Mouse (Mus musculus): Measurements from ENCODE around the gene Sag. TPM values are rescaled to one million over a fixed set of nuclear protein-coding genes. Genes with fewer than 3 reads are reported as not detected.

Gene Sag
- polyA plus RNA-seq, 1 experiment from 2014 or later = 0.68 TPM

DNA sequence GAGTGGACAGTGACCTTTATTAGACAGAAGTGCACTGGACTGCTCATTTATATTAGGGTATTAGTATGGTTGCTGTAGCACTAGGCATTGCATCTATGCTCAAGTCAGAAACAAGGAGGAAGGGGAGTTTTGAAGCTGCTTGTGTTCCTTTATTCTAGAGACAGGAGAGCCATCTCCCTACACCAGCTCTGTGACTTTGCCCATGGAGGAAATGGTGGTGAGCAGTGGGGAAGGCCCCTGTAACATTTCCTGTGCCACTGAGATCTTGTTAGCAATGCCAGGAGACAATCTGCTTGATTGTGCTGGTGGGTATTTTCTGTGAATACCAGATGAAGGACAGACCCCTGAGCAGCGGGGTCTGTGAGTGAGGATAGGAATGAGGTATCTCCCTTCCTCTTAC lies 72.6 kb downstream of the Sag start:
- DNase-seq (ENCODE audit: low spot score) = no peak
- no peak for ATAC-seq (replicated peaks; ENCODE audit: low FRiP score, low read depth)
- no peak for TF ChIP-seq CTCF (IDR thresholded peaks at IDR 0.05; ENCODE audit: low read depth)
- H3K36me3 ChIP-seq (ENCODE audit: insufficient read depth, low read length) = no peaks in the 10 kb centered on the region
- H3K9ac ChIP-seq (ENCODE audit: low read depth, low read length) = no peak overlapping the region
- no peak overlapping the region for H3K27ac ChIP-seq
- no peak overlapping the region for H3K4me3 ChIP-seq (replicated peaks; ENCODE audit: low read depth, low read length)
- no peaks in the 10 kb centered on the region for H3K9me3 ChIP-seq (replicated peaks; ENCODE audit: low read length)
- WGBS = 95% methylated on average over 1 of the region's 1 CpGs
- H3K4me2 ChIP-seq (ENCODE audit: low read length) = no peak overlapping the region
- H3K4me1 ChIP-seq (replicated peaks; ENCODE audit: insufficient read depth, low read length) = peaks cover 13% of the 10 kb centered on the region; the same call in 1 of the 2 replicates
- no peaks in the 10 kb centered on the region for H3K27me3 ChIP-seq (ENCODE audit: insufficient read depth, low read length)

DNA sequence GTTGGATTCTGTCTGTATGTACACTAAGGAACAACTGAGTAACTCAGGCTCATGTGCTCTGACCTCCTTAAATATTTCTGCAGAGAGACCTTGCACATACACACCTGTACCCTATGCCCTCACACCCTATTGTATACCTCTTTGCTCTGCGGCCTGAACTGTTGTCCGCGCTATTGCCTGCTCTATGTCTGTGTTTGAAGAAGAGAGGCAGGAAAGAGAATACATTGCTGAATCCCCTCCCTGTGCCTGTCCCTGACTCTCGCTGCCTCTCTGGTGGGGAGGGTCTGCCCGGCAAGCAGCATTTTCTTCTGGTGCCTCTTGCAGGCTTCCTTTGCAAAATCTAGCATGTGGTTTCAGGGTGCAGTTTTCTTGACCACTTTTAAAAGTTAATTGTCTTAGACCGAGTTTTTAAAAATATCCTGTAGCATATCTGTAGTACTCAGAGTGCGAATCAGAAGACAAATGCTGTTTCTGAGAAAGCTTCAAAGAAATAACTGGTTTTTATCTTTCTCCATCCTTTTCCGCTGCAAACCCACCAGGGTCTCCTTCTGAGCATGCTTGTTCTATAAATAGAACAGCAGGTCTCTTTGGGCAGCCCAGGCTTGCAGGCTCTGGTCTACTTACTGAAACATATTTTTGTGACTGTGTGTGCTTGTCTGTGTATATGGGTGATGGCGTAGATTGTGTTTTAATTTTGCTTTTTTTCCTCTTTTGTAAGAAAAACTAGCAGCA lies 74.2 kb downstream of the Sag start:
- no peak overlapping the region for H3K27ac ChIP-seq
- peaks cover 13% of the 10 kb centered on the region; the same call in 1 of the 2 replicates for H3K4me1 ChIP-seq (replicated peaks; ENCODE audit: insufficient read depth, low read length)
- ATAC-seq (replicated peaks; ENCODE audit: low FRiP score, low read depth) = no peak
- H3K36me3 ChIP-seq (ENCODE audit: insufficient read depth, low read length) = no peaks in the 10 kb centered on the region
- no peak overlapping the region for H3K4me3 ChIP-seq (replicated peaks; ENCODE audit: low read depth, low read length)
- no peak for TF ChIP-seq CTCF (IDR thresholded peaks at IDR 0.05; ENCODE audit: low read depth)
- whole genome bisulfite sequencing = 66% methylated on average over 9 of the region's 9 CpGs
- H3K27me3 ChIP-seq (ENCODE audit: insufficient read depth, low read length) = no peaks in the 10 kb centered on the region
- no peak overlapping the region for H3K9ac ChIP-seq (ENCODE audit: low read depth, low read length)
- DNase-seq (ENCODE audit: low spot score) = no peak
- no peak overlapping the region for H3K4me2 ChIP-seq (ENCODE audit: low read length)
- H3K9me3 ChIP-seq (replicated peaks; ENCODE audit: low read length) = no peaks in the 10 kb centered on the region

- Histone ChIP-seq H3K9me3 (replicated peaks; ENCODE audit: low read length) (no peaks in the 10 kb centered on the region), H3K4me2 (ENCODE audit: low read length) (no peak overlapping the region), H3K27ac (peak overlapping the region; percentile 42; the same call in 1 of the 2 replicates), H3K36me3 (ENCODE audit: insufficient read depth, low read length) (no peaks in the 10 kb centered on the region), H3K9ac (ENCODE audit: low read depth, low read length) (no peak overlapping the region), H3K4me3 (replicated peaks; ENCODE audit: low read depth, low read length) (no peak overlapping the region), H3K27me3 (ENCODE audit: insufficient read depth, low read length) (no peaks in the 10 kb centered on the region), H3K4me1 (replicated peaks; ENCODE audit: insufficient read depth, low read length) (peaks cover 13% of the 10 kb centered on the region; the same call in 1 of the 2 replicates)
- WGBS = 77% methylated on average over 3 of the region's 3 CpGs
- ATAC-seq (replicated peaks; ENCODE audit: low FRiP score, low read depth) (no peak), DNase-seq (ENCODE audit: low spot score) (no peak)
- TF ChIP-seq CTCF (IDR thresholded peaks at IDR 0.05; ENCODE audit: low read depth) = no peak
Measured at GRCm38 (mm10) chr1:87879034-87879433, 75.6 kb downstream of the Sag start.

- 38% methylated on average over 3 of the region's 3 CpGs for WGBS
- Histone ChIP-seq H3K4me3 (replicated peaks; ENCODE audit: low read depth, low read length) (no peak overlapping the region), H3K27ac (peak overlapping the region; percentile 78), H3K9me3 (replicated peaks; ENCODE audit: low read length) (no peaks in the 10 kb centered on the region), H3K36me3 (ENCODE audit: insufficient read depth, low read length) (no peaks in the 10 kb centered on the region), H3K9ac (ENCODE audit: low read depth, low read length) (no peak overlapping the region), H3K4me2 (ENCODE audit: low read length) (no peak overlapping the region), H3K27me3 (ENCODE audit: insufficient read depth, low read length) (no peaks in the 10 kb centered on the region), H3K4me1 (replicated peaks; ENCODE audit: insufficient read depth, low read length) (peaks cover 13% of the 10 kb centered on the region; the same call in 1 of the 2 replicates)
- TF ChIP-seq CTCF (IDR thresholded peaks at IDR 0.05; ENCODE audit: low read depth) = no peak
- ATAC-seq (replicated peaks; ENCODE audit: low FRiP score, low read depth) = peak; percentile 52; the same call in 1 of the 2 replicates
- peak; percentile 83 for DNase-seq (ENCODE audit: low spot score)
Measured at GRCm38 (mm10) chr1:87879494-87880325, 76.2 kb downstream of the Sag start.

- H3K9me3 ChIP-seq (replicated peaks; ENCODE audit: low read length) = no peaks in the 10 kb centered on the region
- no peaks in the 10 kb centered on the region for H3K36me3 ChIP-seq (ENCODE audit: insufficient read depth, low read length)
- H3K27me3 ChIP-seq (ENCODE audit: insufficient read depth, low read length) = no peaks in the 10 kb centered on the region
- WGBS = 78% methylated on average over 6 of the region's 6 CpGs
- H3K4me2 ChIP-seq (ENCODE audit: low read length) = no peak overlapping the region
- ATAC-seq (replicated peaks; ENCODE audit: low FRiP score, low read depth) (no peak), DNase-seq (ENCODE audit: low spot score) (no peak)
- no peak overlapping the region for H3K9ac ChIP-seq (ENCODE audit: low read depth, low read length)
- no peak overlapping the region for H3K4me3 ChIP-seq (replicated peaks; ENCODE audit: low read depth, low read length)
- H3K4me1 ChIP-seq (replicated peaks; ENCODE audit: insufficient read depth, low read length) = peaks cover 13% of the 10 kb centered on the region; the same call in 1 of the 2 replicates
- no peak for TF ChIP-seq CTCF (IDR thresholded peaks at IDR 0.05; ENCODE audit: low read depth)
- peak overlapping the region; percentile 78 for H3K27ac ChIP-seq
Measured at GRCm38 (mm10) chr1:87880326-87880627, 76.8 kb downstream of the Sag start.

DNA sequence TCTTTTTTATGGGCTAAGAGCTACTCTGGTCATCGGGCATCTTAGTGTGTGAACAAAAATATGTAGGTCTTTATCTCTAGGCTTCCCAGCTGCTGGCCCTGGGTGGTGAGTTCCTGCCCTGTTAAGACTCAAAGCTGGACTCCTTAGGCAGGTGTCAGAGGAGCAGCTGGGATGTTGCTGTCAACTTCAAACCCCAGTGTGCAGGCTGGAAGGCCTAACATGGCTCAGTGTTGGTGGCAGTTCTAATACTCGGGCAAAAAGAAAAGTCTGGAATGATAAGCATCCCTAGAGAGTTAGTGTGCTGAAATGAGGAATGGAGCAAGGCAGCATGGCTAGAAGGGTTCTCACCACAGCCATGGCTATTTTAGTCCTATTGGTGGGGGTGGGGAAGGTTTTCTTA lies 77.4 kb downstream of the Sag start:
- 54% methylated on average over 2 of the region's 2 CpGs for WGBS
- Histone ChIP-seq H3K4me3 (replicated peaks; ENCODE audit: low read depth, low read length) (no peak overlapping the region), H3K36me3 (ENCODE audit: insufficient read depth, low read length) (no peaks in the 10 kb centered on the region), H3K9ac (ENCODE audit: low read depth, low read length) (no peak overlapping the region), H3K4me1 (replicated peaks; ENCODE audit: insufficient read depth, low read length) (peaks cover 13% of the 10 kb centered on the region; the same call in 1 of the 2 replicates), H3K27ac (peak overlapping the region; percentile 43; the same call in 1 of the 2 replicates), H3K27me3 (ENCODE audit: insufficient read depth, low read length) (no peaks in the 10 kb centered on the region), H3K9me3 (replicated peaks; ENCODE audit: low read length) (no peaks in the 10 kb centered on the region), H3K4me2 (ENCODE audit: low read length) (no peak overlapping the region)
- ATAC-seq (replicated peaks; ENCODE audit: low FRiP score, low read depth) (no peak), DNase-seq (ENCODE audit: low spot score) (peak; percentile 69)
- no peak for TF ChIP-seq CTCF (IDR thresholded peaks at IDR 0.05; ENCODE audit: low read depth)
